Mouse (Mus musculus) hindbrain, postnatal 0 days (tissue): ENCODE data around the gene Skp1a. TPM values are rescaled to one million over a fixed set of nuclear protein-coding genes. Genes with fewer than 3 reads are reported as not detected.
A peak's percentile ranks its signal among the peaks of the same experiment; 100 is the strongest.

Source experiments
- ATAC-seq: fragments of 200-750 bp; cut with Nextera tagmentation; 2 replicates; pipeline ENCODE4 v1.8.0; 2017; ENCODE audit warnings: mild to moderate bottlenecking, moderate TSS enrichment, moderate library complexity
- DNase-seq: peaks from one replicate; pipeline ENCODE4 v3.0.0-alpha.2; 2015; ENCODE audit warnings: low spot score
- H3K27ac ChIP-seq: fragments of 300-500 bp; sonication (generic); 2 replicates; pipeline ENCODE4 v1.5.1; 2014; ENCODE audit warnings: mild to moderate bottlenecking
- H3K27me3 ChIP-seq: fragments of 300-500 bp; sonication (generic); 2 replicates; pipeline ENCODE4 v1.6.1; 2014; ENCODE audit warnings: low read length, mixed read lengths; ENCODE audit not compliant: insufficient read depth
- H3K36me3 ChIP-seq: fragments of 300-500 bp; sonication (generic); 2 replicates; pipeline ENCODE4 v1.6.1; 2014; ENCODE audit warnings: low read length, mixed read lengths; ENCODE audit not compliant: insufficient read depth
- H3K4me1 ChIP-seq: fragments of 300-500 bp; sonication (generic); 2 replicates; pipeline ENCODE4 v1.6.1; 2014; ENCODE audit warnings: antibody characterized with exemption, low read length, mixed read lengths; ENCODE audit not compliant: insufficient read depth
- H3K4me2 ChIP-seq: fragments of 300-500 bp; sonication (generic); 2 replicates; pipeline ENCODE4 v1.6.1; 2014; ENCODE audit warnings: low read depth, mild to moderate bottlenecking, low read length, moderate library complexity, mixed read lengths
- H3K4me3 ChIP-seq: fragments of 300-500 bp; sonication (generic); 2 replicates; pipeline ENCODE4 v1.5.1; 2014; ENCODE audit warnings: low read length
- H3K9ac ChIP-seq: fragments of 300-500 bp; sonication (generic); replicated peaks from 2 replicates; pipeline ENCODE4 v1.6.1; 2014; ENCODE audit warnings: mild to moderate bottlenecking, low read length, moderate library complexity, mixed read lengths
- H3K9me3 ChIP-seq: fragments of 300-500 bp; sonication (generic); 2 replicates; pipeline ENCODE4 v1.6.1; 2016; ENCODE audit warnings: low read length, mixed read lengths
- CTCF ChIP-seq: IDR thresholded peaks from 2 replicates; pipeline ENCODE4 v1.5.1; 2016; ENCODE audit warnings: antibody characterized with exemption, control low read depth, low read depth
- WGBS: fragments of 180-500 bp; shearing (Covaris S2); extraction: QIAGEN DNeasy Blood & Tissue Kit; methylation state at CpG from one replicate; pipeline ENCODE4 v1.1.7; 2014; 5-methylcytosine and 5-hydroxymethylcytosine counted together
- polyA plus RNA-seq: library from polyadenylated mRNA; unstranded; fragments of >200 nt; fragmentation: Nextera tagmentation; extraction: Ambion mirVana; gene quantifications from 2 replicates; pipeline ENCODE4 v1.2.1, GENCODE M21; 2015
- total RNA-seq: library from RNA; depleted of rRNA; stranded (reverse); fragments of >200 nt; gene quantifications from 2 replicates; pipeline ENCODE4 v1.2.3, GENCODE M21; 2014

The Skp1a gene
- total and polyA plus RNA-seq, 2 experiments from 2014 or later, result 320 to 1,108 TPM

- no peak for ATAC-seq
- H3K4me1 ChIP-seq, result peaks cover 10% of the 10 kb centered on the region; the same call in 1 of the 2 replicates
- TF ChIP-seq CTCF, result no peak
- WGBS, result 37% methylated on average over 3 of the region's 3 CpGs
- H3K9me3 ChIP-seq, result no peaks in the 10 kb centered on the region
- DNase-seq, result no peak
- no peaks in the 10 kb centered on the region for H3K27me3 ChIP-seq
- no peak overlapping the region for H3K27ac ChIP-seq
- peak overlapping the region; percentile 99; the same call in 1 of the 2 replicates for H3K9ac ChIP-seq
- H3K4me2 ChIP-seq, result peak overlapping the region; percentile 86
- no peaks in the 10 kb centered on the region; the same call in 1 of the 2 replicates for H3K36me3 ChIP-seq
- H3K4me3 ChIP-seq, result peak overlapping the region; percentile 99
These were observed 1.4 kb downstream of the Skp1a start for GRCm38 (mm10) chr11:52233043-52233653.

DNA sequence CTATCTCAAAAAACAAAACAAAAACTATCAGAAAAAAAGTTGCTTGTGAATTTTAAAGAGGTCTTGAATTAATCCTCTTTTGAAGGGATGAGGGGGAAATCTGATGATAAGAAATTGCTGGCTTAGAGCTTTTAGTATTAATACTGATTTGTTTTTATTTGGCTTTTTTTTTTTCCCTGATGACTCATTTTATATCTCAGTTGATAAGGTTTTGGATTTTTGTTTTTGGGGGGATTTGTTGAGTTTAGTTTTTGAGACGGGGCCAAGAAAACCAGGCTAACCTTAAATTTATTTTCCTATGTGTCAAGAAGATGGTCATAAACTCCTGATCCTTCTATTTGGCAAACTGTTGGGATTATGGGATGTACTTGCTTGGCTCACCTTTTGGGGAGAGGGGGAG lies 2.1 kb downstream of the Skp1a start:
- Histone ChIP-seq H3K4me3 (no peak overlapping the region), H3K27ac (no peak overlapping the region), H3K9me3 (no peaks in the 10 kb centered on the region), H3K9ac (no peak overlapping the region), H3K27me3 (no peaks in the 10 kb centered on the region), H3K4me2 (peak overlapping the region; percentile 86; the same call in 1 of the 2 replicates), H3K4me1 (peaks cover 10% of the 10 kb centered on the region; the same call in 1 of the 2 replicates), H3K36me3 (peaks cover 6% of the 10 kb centered on the region; the same call in 1 of the 2 replicates)
- whole genome bisulfite sequencing, result 91% methylated on average over 1 of the region's 1 CpGs
- ATAC-seq (no peak), DNase-seq (no peak)
- TF ChIP-seq CTCF, result no peak

GRCm38 (mm10) chr11:52234509-52234908 lies 2.7 kb downstream of the Skp1a start:
- Histone ChIP-seq H3K9ac (no peak overlapping the region), H3K4me1 (peaks cover 10% of the 10 kb centered on the region; the same call in 1 of the 2 replicates), H3K36me3 (peaks cover 6% of the 10 kb centered on the region; the same call in 1 of the 2 replicates), H3K4me3 (no peak overlapping the region), H3K4me2 (no peak overlapping the region), H3K9me3 (no peaks in the 10 kb centered on the region), H3K27me3 (no peaks in the 10 kb centered on the region), H3K27ac (no peak overlapping the region)
- ATAC-seq, result no peak
- no peak for DNase-seq
- no peak for TF ChIP-seq CTCF

- ATAC-seq, result no peak
- Histone ChIP-seq H3K4me1 (no peaks in the 10 kb centered on the region), H3K27me3 (no peaks in the 10 kb centered on the region), H3K9ac (no peak overlapping the region), H3K4me2 (no peak overlapping the region), H3K4me3 (no peak overlapping the region), H3K36me3 (peaks cover 16% of the 10 kb centered on the region), H3K27ac (no peak overlapping the region), H3K9me3 (no peaks in the 10 kb centered on the region)
- WGBS, result 95% methylated on average over 4 of the region's 4 CpGs
- no peak for DNase-seq
- no peak for TF ChIP-seq CTCF
These were observed 9.2 kb downstream of the Skp1a start for GRCm38 (mm10) chr11:52240898-52241542.

GRCm38 (mm10) chr11:52249452-52249851 lies 17.7 kb downstream of the Skp1a start:
- Histone ChIP-seq H3K9ac (no peak overlapping the region), H3K27ac (no peak overlapping the region), H3K27me3 (no peaks in the 10 kb centered on the region), H3K4me2 (no peak overlapping the region), H3K4me3 (no peak overlapping the region), H3K9me3 (no peaks in the 10 kb centered on the region), H3K36me3 (peaks cover 11% of the 10 kb centered on the region; the same call in 1 of the 2 replicates), H3K4me1 (no peaks in the 10 kb centered on the region)
- WGBS, result 81% methylated on average over 2 of the region's 2 CpGs
- TF ChIP-seq CTCF, result no peak
- ATAC-seq (no peak), DNase-seq (no peak)

- H3K4me3 ChIP-seq, result no peak overlapping the region
- ATAC-seq (no peak), DNase-seq (no peak)
- no peak overlapping the region for H3K9ac ChIP-seq
- whole genome bisulfite sequencing, result 76% methylated on average over 5 of the region's 5 CpGs
- no peaks in the 10 kb centered on the region for H3K4me1 ChIP-seq
- no peaks in the 10 kb centered on the region for H3K9me3 ChIP-seq
- no peak overlapping the region for H3K4me2 ChIP-seq
- no peak overlapping the region for H3K27ac ChIP-seq
- peaks cover 7% of the 10 kb centered on the region; the same call in 1 of the 2 replicates for H3K36me3 ChIP-seq
- TF ChIP-seq CTCF, result no peak
- H3K27me3 ChIP-seq, result no peaks in the 10 kb centered on the region
These were observed 20.0 kb downstream of the Skp1a start for GRCm38 (mm10) chr11:52251770-52252169.

DNA sequence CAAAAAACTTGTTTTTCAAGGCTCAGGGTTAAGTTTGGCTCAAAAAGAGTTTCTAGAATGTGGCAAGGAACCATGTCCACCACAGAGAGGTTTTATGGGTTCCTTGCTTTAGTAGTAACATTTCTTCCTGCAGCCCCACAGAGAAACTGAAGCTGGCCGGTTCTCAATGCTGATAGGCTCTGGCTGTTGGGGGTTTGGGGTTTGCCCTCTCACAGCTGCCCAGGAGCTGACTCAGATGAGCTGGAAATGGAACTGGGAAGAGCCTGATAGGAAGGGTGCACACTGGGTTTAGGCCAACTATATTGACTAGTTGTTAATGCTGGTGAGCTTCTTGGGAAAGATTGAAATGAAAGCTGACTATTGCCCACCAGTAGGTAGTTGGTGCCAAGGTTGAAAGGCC lies 20.9 kb downstream of the Skp1a start:
- H3K4me3 ChIP-seq, result no peak overlapping the region
- 70% methylated on average over 1 of the region's 1 CpGs for WGBS
- no peak overlapping the region for H3K9ac ChIP-seq
- no peaks in the 10 kb centered on the region for H3K4me1 ChIP-seq
- DNase-seq (no peak), ATAC-seq (no peak)
- H3K4me2 ChIP-seq, result no peak overlapping the region
- no peak for TF ChIP-seq CTCF
- H3K9me3 ChIP-seq, result no peaks in the 10 kb centered on the region
- no peak overlapping the region for H3K27ac ChIP-seq
- H3K36me3 ChIP-seq, result peaks cover 10% of the 10 kb centered on the region; the same call in 1 of the 2 replicates
- H3K27me3 ChIP-seq, result no peaks in the 10 kb centered on the region
